Mouse (Mus musculus) thymus, adult 2 months (tissue): Measurements from ENCODE around the gene Gm20489. TPM values are rescaled to one million over a fixed set of nuclear protein-coding genes. Genes with fewer than 3 reads are reported as not detected.

Experiments
- DNase-seq: peaks from one replicate; pipeline ENCODE4 v3.0.0; 2021
- H3K27ac ChIP-seq: fragments of 200-500 bp; 2 replicates; pipeline ENCODE4 v1.5.1; 2012; ENCODE audit warnings: low read length, control low read depth; ENCODE audit not compliant: control insufficient read depth, insufficient read depth
- H3K27me3 ChIP-seq: fragments of 200-500 bp; 2 replicates; pipeline ENCODE4 v1.6.1; 2012; ENCODE audit warnings: mild to moderate bottlenecking, low read length, moderate library complexity, mixed read lengths; ENCODE audit not compliant: control insufficient read depth, insufficient read depth
- H3K36me3 ChIP-seq: fragments of 200-500 bp; 2 replicates; pipeline ENCODE4 v1.6.1; 2012; ENCODE audit warnings: mild to moderate bottlenecking, low read length, moderate library complexity; ENCODE audit not compliant: control insufficient read depth, insufficient read depth
- H3K4me1 ChIP-seq: fragments of 200-500 bp; replicated peaks from 2 replicates; pipeline ENCODE4 v1.6.1; 2012; ENCODE audit warnings: low read length; ENCODE audit not compliant: control insufficient read depth, insufficient read depth
- H3K4me3 ChIP-seq: fragments of 200-500 bp; 2 replicates; pipeline ENCODE4 v1.5.1; 2012; ENCODE audit warnings: mild to moderate bottlenecking, low read length, control low read depth, moderate library complexity; ENCODE audit not compliant: control insufficient read depth, insufficient read depth
- CTCF ChIP-seq: fragments of 200-500 bp; IDR thresholded peaks from 2 replicates; pipeline ENCODE4 v1.5.1; 2012; ENCODE audit warnings: mild to moderate bottlenecking, control low read depth, low read length, moderate library complexity, borderline replicate concordance; ENCODE audit not compliant: control insufficient read depth, poor library complexity, insufficient read depth; ENCODE audit errors: extremely low read depth
- POLR2A ChIP-seq: fragments of 200-500 bp; IDR thresholded peaks from 2 replicates; pipeline ENCODE4 v1.6.1; 2012; ENCODE audit warnings: mild to moderate bottlenecking, low read length, control low read depth, moderate library complexity; ENCODE audit not compliant: control insufficient read depth, poor library complexity, insufficient read depth; ENCODE audit errors: extremely low read depth
- WGBS: fragments of 180-500 bp; shearing (Covaris S2); methylation state at CpG from one replicate; pipeline ENCODE4 v1.1.7; 2018; 5-methylcytosine and 5-hydroxymethylcytosine counted together
- polyA plus RNA-seq: library from polyadenylated mRNA; depleted of rRNA; stranded (reverse); fragments of >200 nt; gene quantifications from 2 replicates; pipeline ENCODE4 v1.2.3, GENCODE M21; 2012

Gene Gm20489
- polyA plus RNA-seq, 1 experiment: not detected

DNA sequence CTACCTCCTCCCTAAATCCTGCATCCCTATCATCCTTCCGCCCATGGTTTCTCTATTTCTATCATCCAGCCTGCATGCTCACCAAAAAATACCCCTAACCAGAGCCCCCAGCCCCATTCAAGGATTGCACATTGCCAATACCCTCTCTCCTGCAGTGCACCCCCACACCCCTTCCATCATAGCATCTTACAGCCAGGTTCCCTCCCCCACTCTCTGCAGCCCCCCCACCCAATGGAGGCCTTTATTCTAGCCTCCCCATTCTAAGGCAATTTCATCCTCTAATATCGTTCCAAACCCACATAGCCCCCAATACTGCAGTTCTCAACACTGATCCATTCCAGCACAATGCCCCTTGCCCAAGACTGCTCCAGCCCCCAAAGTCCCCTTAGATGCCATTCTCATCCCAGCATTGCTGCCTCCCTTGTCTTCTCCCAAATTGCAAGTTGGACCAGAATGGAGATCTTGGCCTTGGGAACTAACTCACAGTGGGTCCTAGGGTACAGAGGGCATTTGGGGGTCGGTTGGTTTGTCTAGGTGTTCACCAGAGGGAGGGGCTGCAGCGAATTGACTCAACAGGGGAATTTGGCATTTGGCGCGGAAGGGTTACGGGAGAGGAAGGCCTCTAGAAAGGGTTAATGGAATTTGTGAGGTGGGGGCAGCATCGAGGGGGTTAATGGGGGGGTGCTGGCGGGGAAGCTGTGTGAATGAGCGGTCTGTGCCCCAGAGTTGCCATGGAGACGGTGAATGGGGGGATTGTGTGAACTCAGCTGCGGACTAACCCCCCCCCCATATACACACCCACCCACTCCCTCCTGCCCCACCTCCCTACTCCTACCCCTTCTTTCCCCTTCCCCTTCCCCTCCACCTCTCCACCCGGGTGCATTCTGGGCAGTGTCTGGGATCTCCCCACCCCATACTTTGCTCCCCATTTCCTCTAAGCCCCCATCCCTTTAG is 30.9 kb upstream of the Gm20489 start:
- WGBS: 53% methylated on average over 9 of the region's 13 CpGs
- Histone ChIP-seq H3K4me3 (no peak overlapping the region), H3K27ac (no peak overlapping the region), H3K4me1 (no peaks in the 10 kb centered on the region), H3K27me3 (no peaks in the 10 kb centered on the region), H3K36me3 (no peaks in the 10 kb centered on the region; the same call in 1 of the 2 replicates)
- DNase-seq: no peak
- TF ChIP-seq CTCF (no peak), POLR2A (no peak)

DNA sequence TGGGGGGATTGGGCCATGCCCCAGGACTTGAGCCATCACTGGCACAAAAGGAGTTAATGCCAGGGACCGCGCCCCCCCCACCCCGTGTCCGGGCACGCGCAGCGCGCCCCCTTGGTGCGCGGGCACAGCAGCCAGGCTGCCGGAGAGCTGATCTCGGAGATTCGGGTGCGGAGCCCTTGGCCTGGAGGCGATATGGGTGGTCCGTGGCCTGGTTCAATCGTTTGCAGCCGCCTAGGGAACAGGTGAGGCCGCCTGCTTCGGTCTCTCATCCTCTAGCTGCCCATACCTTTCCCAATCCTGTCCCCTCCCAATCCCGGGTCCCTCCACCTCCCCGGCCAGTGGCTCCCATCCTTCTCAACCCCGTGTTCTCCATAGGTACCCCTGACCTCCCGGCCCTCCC is 30.2 kb upstream of the Gm20489 start, which contains the start of gene Nlgn3:
Gene Nlgn3 (plus strand): TSS at position 114 of the 400 bp plus-strand sequence.
- no peak within 1 kb of the TSS for H3K27ac ChIP-seq
- H3K4me1 ChIP-seq: no peaks in the 10 kb centered on the region
- H3K27me3 ChIP-seq: no peaks in the 10 kb centered on the region
- TF ChIP-seq POLR2A (no peak), CTCF (no peak)
- WGBS: 18% methylated on average over 6 of the region's 24 CpGs
- H3K4me3 ChIP-seq: no peak within 1 kb of the TSS
- DNase-seq: no peak
- H3K36me3 ChIP-seq: peaks cover 3% of the 10 kb centered on the region; the same call in 1 of the 2 replicates

- TF ChIP-seq POLR2A: no peak
- TF ChIP-seq CTCF: no peak
- H3K4me1 ChIP-seq: no peaks in the 10 kb centered on the region
- H3K36me3 ChIP-seq: peaks cover 67% of the 10 kb centered on the region
- H3K27me3 ChIP-seq: no peaks in the 10 kb centered on the region
- WGBS: 94% methylated on average over 10 of the region's 10 CpGs
- no peak overlapping the region for H3K4me3 ChIP-seq
- no peak for DNase-seq
- H3K27ac ChIP-seq: no peak overlapping the region
Measured at GRCm38 (mm10) chrX:101290111-101290510, 21.3 kb upstream of the Gm20489 start.

GRCm38 (mm10) chrX:101289037-101289436 is 20.2 kb upstream of the Gm20489 start:
- Histone ChIP-seq H3K4me3 (no peak overlapping the region), H3K36me3 (peaks cover 67% of the 10 kb centered on the region)
- WGBS: 97% methylated on average over 7 of the region's 7 CpGs

DNA sequence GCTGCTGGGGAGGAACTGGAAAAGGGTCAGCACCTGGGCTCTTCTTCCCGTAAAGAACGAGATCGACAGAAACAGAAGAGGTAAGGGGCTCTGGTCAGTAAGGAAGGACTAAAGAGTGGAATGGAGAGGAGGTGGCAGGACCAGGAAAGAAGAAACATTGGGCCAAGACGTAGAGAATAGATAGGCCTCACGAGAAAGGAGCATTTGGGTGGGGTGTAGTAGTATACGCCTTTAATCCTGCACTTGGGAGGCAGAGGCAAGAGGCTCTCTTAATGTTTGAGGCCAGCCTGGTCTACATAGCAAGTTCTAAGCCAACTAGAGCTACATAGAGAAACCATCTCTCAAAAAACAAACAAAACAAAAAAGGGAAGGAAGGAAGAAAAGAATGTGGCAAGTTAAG is 19.6 kb upstream of the Gm20489 start:
- H3K4me3 ChIP-seq: no peak overlapping the region
- H3K27ac ChIP-seq: no peak overlapping the region
- no peaks in the 10 kb centered on the region for H3K4me1 ChIP-seq
- whole genome bisulfite sequencing: 97% methylated on average over 6 of the region's 6 CpGs
- no peak for TF ChIP-seq POLR2A
- no peak for TF ChIP-seq CTCF
- no peaks in the 10 kb centered on the region for H3K27me3 ChIP-seq
- no peak for DNase-seq
- peaks cover 62% of the 10 kb centered on the region for H3K36me3 ChIP-seq

More at GRCm38 (mm10) chrX:101289037-101289436, 20.2 kb upstream of the Gm20489 start:
- Histone ChIP-seq H3K27me3 (no peaks in the 10 kb centered on the region), H3K27ac (no peak overlapping the region), H3K4me1 (no peaks in the 10 kb centered on the region)
- DNase-seq: no peak
- no peak for TF ChIP-seq CTCF

- WGBS: 93% methylated on average over 3 of the region's 3 CpGs
- Histone ChIP-seq H3K27me3 (no peaks in the 10 kb centered on the region), H3K4me3 (no peak overlapping the region), H3K27ac (no peak overlapping the region), H3K4me1 (no peaks in the 10 kb centered on the region), H3K36me3 (peaks cover 53% of the 10 kb centered on the region)
- TF ChIP-seq POLR2A: no peak
- no peak for TF ChIP-seq CTCF
- no peak for DNase-seq
Measured at GRCm38 (mm10) chrX:101287543-101287942, 18.7 kb upstream of the Gm20489 start.
